Comparison of ENCODE assay signal across 8 mouse cellular contexts in the genomic region with DNA sequence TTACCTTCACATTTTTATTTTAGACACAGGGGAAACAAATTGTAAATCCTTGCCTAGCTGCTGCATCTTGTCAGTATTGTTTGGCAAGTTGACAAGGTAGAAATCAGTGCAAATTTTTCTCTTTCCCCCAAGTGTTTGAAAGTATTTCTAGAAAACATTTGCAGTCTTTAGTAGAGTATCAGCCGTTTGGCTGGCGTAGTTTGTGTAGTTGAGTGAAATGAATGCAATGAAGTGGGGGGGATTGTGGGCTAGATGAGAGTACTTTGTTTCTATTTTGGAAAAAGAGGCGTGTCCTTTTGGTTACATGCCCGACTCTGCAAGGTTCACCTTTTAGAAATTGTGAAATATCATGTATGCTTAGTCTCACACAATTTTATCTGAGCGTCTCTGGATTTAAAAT. TPM values are rescaled to one million over a fixed set of nuclear protein-coding genes. Genes with fewer than 3 reads are reported as not detected.
DNase-seq lines count a peak whose midpoint lies in the region; ATAC-seq lines count a peak whose summit lies in the region.

No protein-coding gene starts in this region.

- H3K27me3 ChIP-seq in forebrain, embryonic 15.5 days = no peaks in the 10 kb centered on the region
- no peaks in the 10 kb centered on the region for H3K27me3 ChIP-seq in midbrain, embryonic 16.5 days (ENCODE audit: control insufficient read depth, insufficient read depth, low read depth, low read length)

- no peak overlapping the region for H3K27ac ChIP-seq in forebrain, embryonic 15.5 days (replicated peaks)
- no peak overlapping the region for H3K27ac ChIP-seq in midbrain, embryonic 16.5 days (ENCODE audit: low read length)

- H3K4me1 ChIP-seq in forebrain, embryonic 15.5 days = peaks cover 41% of the 10 kb centered on the region
- H3K4me1 ChIP-seq in midbrain, embryonic 16.5 days (ENCODE audit: control insufficient read depth, insufficient read depth, low read length) = peaks cover 34% of the 10 kb centered on the region

- H3K9me3 ChIP-seq in forebrain, embryonic 15.5 days = no peaks in the 10 kb centered on the region
- no peaks in the 10 kb centered on the region for H3K9me3 ChIP-seq in midbrain, embryonic 16.5 days (replicated peaks; ENCODE audit: control insufficient read depth, low read length, poor library complexity, severe bottlenecking)

- peak; percentile 61 for DNase-seq in 3T3-L1 (ENCODE audit: low read depth, low spot score)
- peak; percentile 65 for DNase-seq in CD4-positive, CD25-positive, alpha-beta regulatory T cell, adult 2 months (ENCODE audit: low read depth, low spot score)
- DNase-seq in kidney, postnatal 36 days = peak; percentile 19 to 53
- DNase-seq in ovary, postnatal 36 days (ENCODE audit: low spot score) = no peak

- H3K36me3 ChIP-seq in forebrain, embryonic 15.5 days = no peaks in the 10 kb centered on the region
- no peaks in the 10 kb centered on the region for H3K36me3 ChIP-seq in midbrain, embryonic 16.5 days (ENCODE audit: control insufficient read depth, insufficient read depth, low read length)

- H3K9ac ChIP-seq in forebrain, embryonic 15.5 days (replicated peaks) = no peak overlapping the region
- 0 out of 2 replicates have a peak overlapping the region, but pooled peaks have one; percentile 92 for H3K9ac ChIP-seq in midbrain, embryonic 16.5 days (ENCODE audit: low read depth, low read length)

- WGBS in forebrain, embryonic 15.5 days = 29% methylated on average over 5 of the region's 5 CpGs
- WGBS in midbrain, embryonic 16.5 days = 34% methylated on average over 5 of the region's 5 CpGs

- H3K4me2 ChIP-seq in forebrain, embryonic 15.5 days (replicated peaks) = peak overlapping the region; percentile 60
- peak overlapping the region; percentile 68 for H3K4me2 ChIP-seq in midbrain, embryonic 16.5 days (ENCODE audit: low read length)

- H3K4me3 ChIP-seq in forebrain, embryonic 15.5 days = peak overlapping the region; percentile 76
- H3K4me3 ChIP-seq in midbrain, embryonic 16.5 days (ENCODE audit: low read depth, low read length) = peak overlapping the region; percentile 95

- no peak for ATAC-seq in forebrain, embryonic 15.5 days (replicated peaks)
- no peak for ATAC-seq in midbrain, embryonic 16.5 days
- ATAC-seq in frontal cortex, adult (ENCODE audit: low TSS enrichment) = no peak
- no peak for ATAC-seq in erythroid progenitor cell, adult 5-6 weeks (replicated peaks; ENCODE audit: low FRiP score, poor library complexity, severe bottlenecking)

RNA-seq across cellular contexts. Expression of a gene that starts 1.6 kb away (rescaled TPM):
- polyA plus RNA-seq in forebrain, embryonic 15.5 days (2015; fragmentation: Nextera tagmentation; extraction: Ambion mirVana) = 19.6 and 23.1 TPM in 2 replicates
- polyA plus RNA-seq in midbrain, embryonic 16.5 days (2015; fragmentation: Nextera tagmentation; extraction: Ambion mirVana) = 27.8 and 28.2 TPM in 2 replicates
- 114 and 185 TPM in 2 replicates for total RNA-seq in erythroid progenitor cell, adult 5-6 weeks (2015; ENCODE audit: low replicate concordance)
- total RNA-seq in erythroid progenitor cell, adult 5-6 weeks (2017; ENCODE audit: low replicate concordance) = 114 and 217 TPM in 2 replicates
